Mouse (Mus musculus): Measurements from ENCODE around the gene Pgd.

The Pgd gene

GRCm38 (mm10) chr4:149168016-149168415 lies 1.4 kb upstream of the Pgd start:
- DNase-seq (ENCODE audit: low spot score) = no peak

- DNase-seq (ENCODE audit: low spot score) = peak; percentile 42
These were observed 513 bp upstream of the Pgd start for GRCm38 (mm10) chr4:149166957-149167611.

- no peak for DNase-seq (ENCODE audit: low spot score)
These were observed 2.4 kb downstream of the Pgd start for GRCm38 (mm10) chr4:149164150-149164549.

- no peak for DNase-seq (ENCODE audit: low spot score)
These were observed 3.4 kb downstream of the Pgd start for GRCm38 (mm10) chr4:149163196-149163595.

- DNase-seq (ENCODE audit: low spot score) = no peak
These were observed 5.4 kb downstream of the Pgd start for GRCm38 (mm10) chr4:149161166-149161565.

GRCm38 (mm10) chr4:149159891-149160290 lies 6.7 kb downstream of the Pgd start:
- no peak for DNase-seq (ENCODE audit: low spot score)

GRCm38 (mm10) chr4:149159203-149159602 lies 7.4 kb downstream of the Pgd start:
- DNase-seq (ENCODE audit: low spot score) = no peak

GRCm38 (mm10) chr4:149157415-149157973 lies 9.1 kb downstream of the Pgd start:
- no peak for DNase-seq (ENCODE audit: low spot score)

GRCm38 (mm10) chr4:149155711-149156110 lies 10.9 kb downstream of the Pgd start:
- DNase-seq (ENCODE audit: low spot score) = no peak

- DNase-seq (ENCODE audit: low spot score) = no peak
These were observed 11.7 kb downstream of the Pgd start for GRCm38 (mm10) chr4:149154859-149155258.

GRCm38 (mm10) chr4:149150721-149151120 lies 15.8 kb downstream of the Pgd start:
- DNase-seq (ENCODE audit: low spot score) = no peak

- DNase-seq (ENCODE audit: low spot score) = no peak
These were observed 16.3 kb downstream of the Pgd start for GRCm38 (mm10) chr4:149150256-149150655.

GRCm38 (mm10) chr4:149149611-149150010 lies 17.0 kb downstream of the Pgd start:
- DNase-seq (ENCODE audit: low spot score) = peak; percentile 29

GRCm38 (mm10) chr4:149149196-149149595 lies 17.4 kb downstream of the Pgd start:
- no peak for DNase-seq (ENCODE audit: low spot score)

- no peak for DNase-seq (ENCODE audit: low spot score)
These were observed 18.5 kb downstream of the Pgd start for GRCm38 (mm10) chr4:149148084-149148483.

GRCm38 (mm10) chr4:149147528-149147927 lies 19.0 kb downstream of the Pgd start:
- DNase-seq (ENCODE audit: low spot score) = no peak

- no peak for DNase-seq (ENCODE audit: low spot score)
These were observed 21.4 kb downstream of the Pgd start for GRCm38 (mm10) chr4:149145151-149145550.

GRCm38 (mm10) chr4:149144459-149144858 lies 22.1 kb downstream of the Pgd start:
- DNase-seq (ENCODE audit: low spot score) = peak; percentile 85

GRCm38 (mm10) chr4:149143594-149143993 lies 23.0 kb downstream of the Pgd start:
- peak; percentile 53 for DNase-seq (ENCODE audit: low spot score)

GRCm38 (mm10) chr4:149138515-149138914 lies 28.1 kb downstream of the Pgd start:
- DNase-seq (ENCODE audit: low spot score) = no peak

- DNase-seq (ENCODE audit: low spot score) = peak; percentile 91
These were observed 29.4 kb downstream of the Pgd start, which contains the start of gene Cenps for GRCm38 (mm10) chr4:149136982-149137770. Gene Cenps (minus strand): TSS chr4:149137629.

- DNase-seq (ENCODE audit: low spot score) = peak; percentile 47
These were observed 30.3 kb downstream of the Pgd start for GRCm38 (mm10) chr4:149136116-149136850.
